Mouse (Mus musculus): ENCODE measurements around the gene Tmem131. TPM values are rescaled to one million over a fixed set of nuclear protein-coding genes. Genes with fewer than 3 reads are reported as not detected.
"Not testable (repeated sequence)": the region's sequence is repeated elsewhere in the genome, so short reads cannot be mapped to it uniquely, and the experiment has no call there.

Gene Tmem131
- total RNA-seq, 2 experiments from 2014 or later, result 57.2 to 59.7 TPM

GRCm38 (mm10) chr1:36920726-36921125 is 22.7 kb downstream of the Tmem131 start:
- no peak for DNase-seq (ENCODE audit: low spot score in 2 of 2)

- peak in 1 of 2 experiments; percentile 42 for DNase-seq (ENCODE audit: low spot score in 2 of 2)
These were observed 23.2 kb downstream of the Tmem131 start for GRCm38 (mm10) chr1:36920154-36920716.

GRCm38 (mm10) chr1:36919728-36920127 is 23.7 kb downstream of the Tmem131 start:
- DNase-seq (ENCODE audit: low spot score in 2 of 2), result no peak

- DNase-seq (ENCODE audit: low spot score in 2 of 2), result no peak
These were observed 26.0 kb downstream of the Tmem131 start for GRCm38 (mm10) chr1:36917423-36917822.

GRCm38 (mm10) chr1:36915200-36915580 is 28.3 kb downstream of the Tmem131 start:
- no peak for DNase-seq (ENCODE audit: low spot score in 2 of 2)

GRCm38 (mm10) chr1:36914455-36915199 is 28.8 kb downstream of the Tmem131 start:
- DNase-seq (ENCODE audit: low spot score in 2 of 2), result no peak

- no peak for DNase-seq (ENCODE audit: low spot score in 2 of 2)
These were observed 29.7 kb downstream of the Tmem131 start for GRCm38 (mm10) chr1:36913806-36914205.

GRCm38 (mm10) chr1:36912239-36912638 is 31.2 kb downstream of the Tmem131 start:
- DNase-seq (ENCODE audit: low spot score in 2 of 2), result no peak

- DNase-seq (ENCODE audit: low spot score in 2 of 2), result no peak
These were observed 31.9 kb downstream of the Tmem131 start for GRCm38 (mm10) chr1:36911603-36912002.

GRCm38 (mm10) chr1:36910397-36910796 is 33.1 kb downstream of the Tmem131 start:
- no peak for DNase-seq (ENCODE audit: low spot score in 2 of 2)

GRCm38 (mm10) chr1:36909965-36910364 is 33.5 kb downstream of the Tmem131 start:
- not testable (repeated sequence) for DNase-seq (ENCODE audit: low spot score in 2 of 2)

GRCm38 (mm10) chr1:36905216-36905615 is 38.2 kb downstream of the Tmem131 start:
- DNase-seq (ENCODE audit: low spot score in 2 of 2), result no peak

GRCm38 (mm10) chr1:36904489-36904888 is 39.0 kb downstream of the Tmem131 start:
- peak in 1 of 2 experiments; percentile 25 for DNase-seq (ENCODE audit: low spot score in 2 of 2)

- no peak for DNase-seq (ENCODE audit: low spot score in 2 of 2)
These were observed 39.4 kb downstream of the Tmem131 start for GRCm38 (mm10) chr1:36904084-36904451.

GRCm38 (mm10) chr1:36903376-36904083 is 39.9 kb downstream of the Tmem131 start:
- no peak for DNase-seq (ENCODE audit: low spot score in 2 of 2)

GRCm38 (mm10) chr1:36902533-36903315 is 40.7 kb downstream of the Tmem131 start:
- no peak for DNase-seq (ENCODE audit: low spot score in 2 of 2)

GRCm38 (mm10) chr1:36899622-36900021 is 43.8 kb downstream of the Tmem131 start:
- DNase-seq (ENCODE audit: low spot score in 2 of 2), result no peak

GRCm38 (mm10) chr1:36896423-36896822 is 47.0 kb downstream of the Tmem131 start:
- DNase-seq (ENCODE audit: low spot score in 2 of 2), result no peak

- no peak for DNase-seq (ENCODE audit: low spot score in 2 of 2)
These were observed 48.0 kb downstream of the Tmem131 start for GRCm38 (mm10) chr1:36895452-36895851.

GRCm38 (mm10) chr1:36894136-36894535 is 49.3 kb downstream of the Tmem131 start:
- no peak for DNase-seq (ENCODE audit: low spot score in 2 of 2)

- DNase-seq (ENCODE audit: low spot score in 2 of 2), result not testable (repeated sequence)
These were observed 49.7 kb downstream of the Tmem131 start for GRCm38 (mm10) chr1:36893720-36894119.
